Mouse (Mus musculus): ENCODE measurements around the gene Gpr107. TPM values are rescaled to one million over a fixed set of nuclear protein-coding genes. Genes with fewer than 3 reads are reported as not detected.

The Gpr107 gene
- 28.0 and 28.4 TPM in 2 replicates for polyA plus RNA-seq (2014; fragmentation: Nextera tagmentation; extraction: Ambion mirVana)

DNA sequence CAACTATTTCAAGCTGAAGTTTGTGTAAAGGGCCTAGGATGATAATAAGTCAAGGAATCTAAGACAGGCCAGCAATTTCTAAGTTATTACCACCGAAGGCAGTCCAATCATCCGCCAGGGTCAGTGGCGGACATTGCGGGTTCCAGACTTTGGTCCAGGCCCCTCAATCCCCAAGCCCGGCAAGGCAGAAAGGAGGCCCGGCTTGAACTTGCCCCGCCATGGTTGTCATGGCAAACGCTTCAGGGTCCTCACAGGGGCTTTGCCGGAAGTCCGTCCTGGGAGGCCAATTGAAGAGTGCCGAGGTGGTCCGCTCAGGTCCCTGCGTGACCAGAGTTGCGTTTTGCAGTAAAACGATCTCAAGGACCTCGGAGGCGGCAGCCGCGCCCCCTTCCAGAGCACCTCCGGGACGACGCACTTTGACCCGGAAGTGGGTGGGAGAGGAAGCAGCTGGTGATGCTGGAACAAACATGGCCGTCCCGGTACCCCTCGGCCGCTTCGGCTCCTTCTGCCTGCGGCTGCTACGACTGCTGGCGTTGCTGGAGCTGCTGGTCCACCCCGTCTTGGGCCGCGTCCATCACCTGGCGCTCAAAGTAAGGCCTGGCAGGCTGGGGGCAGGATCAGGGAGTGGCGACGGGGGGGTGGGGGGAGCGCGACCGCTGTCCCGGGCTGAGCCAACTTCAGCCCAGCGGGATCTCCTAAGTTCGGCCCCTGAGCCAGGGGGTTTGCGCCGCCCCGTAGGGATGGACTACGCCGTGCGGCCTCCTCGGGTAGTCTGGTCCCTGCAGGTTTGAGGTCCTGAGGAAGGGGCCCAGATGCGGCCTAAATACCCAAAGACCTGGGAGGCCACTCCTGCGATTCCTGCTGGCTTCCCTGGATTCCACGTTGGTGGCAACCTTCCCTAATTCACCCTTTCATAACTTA lies at the start of gene Gpr107:
Gene Gpr107, plus strand, starts transcription at position 425 of the 921 bp plus-strand sequence.
- WGBS, result under 1% methylated on average over 51 of the region's 53 CpGs
- H3K4me1 ChIP-seq (ENCODE audit: control insufficient read depth, insufficient read depth, low read length), result peaks cover 8% of the 10 kb centered on the region

DNA sequence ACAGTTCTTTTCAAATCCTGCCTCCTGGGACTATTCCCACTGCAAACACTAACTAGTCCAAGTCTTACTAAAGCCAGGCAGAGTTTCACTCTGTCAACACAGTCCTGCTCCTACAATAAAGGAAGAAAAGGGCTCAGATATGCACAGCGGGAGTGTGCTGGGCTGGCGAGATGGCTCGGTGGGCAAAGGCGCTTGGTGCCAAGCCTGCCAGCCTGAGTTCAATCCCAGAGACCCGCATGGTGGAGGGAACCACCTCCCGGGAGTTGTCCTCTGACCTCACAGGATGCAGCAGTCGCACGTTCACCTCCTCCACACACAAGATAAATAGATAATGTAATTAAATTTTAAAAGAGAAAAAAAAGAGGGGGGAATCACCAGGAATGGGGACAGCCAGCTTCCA lies 48.8 kb upstream of the Gpr107 start:
- Histone ChIP-seq H3K9me3 (ENCODE audit: control insufficient read depth, low read length) (no peaks in the 10 kb centered on the region), H3K4me3 (ENCODE audit: low read depth, low read length) (no peak overlapping the region), H3K27ac (ENCODE audit: low read depth, low read length) (no peak overlapping the region), H3K4me1 (ENCODE audit: control insufficient read depth, insufficient read depth, low read length) (peaks cover 1% of the 10 kb centered on the region; the same call in 1 of the 2 replicates), H3K27me3 (ENCODE audit: control insufficient read depth, insufficient read depth, low read length) (no peaks in the 10 kb centered on the region), H3K36me3 (ENCODE audit: control insufficient read depth, insufficient read depth, low read length) (no peaks in the 10 kb centered on the region), H3K9ac (ENCODE audit: low read length) (no peak overlapping the region), H3K4me2 (ENCODE audit: low read depth) (no peak overlapping the region)
- 88% methylated on average over 8 of the region's 8 CpGs for WGBS
- no peak for DNase-seq (ENCODE audit: low spot score)
- no peak for ATAC-seq (ENCODE audit: insufficient read depth, low FRiP score, low TSS enrichment)

More for the DNA sequence above, at the start of gene Gpr107:
- Histone ChIP-seq H3K4me2 (ENCODE audit: low read depth) (peak within 1 kb of the TSS; percentile 76), H3K9ac (ENCODE audit: low read length) (peak within 1 kb of the TSS; percentile 88), H3K4me3 (ENCODE audit: low read depth, low read length) (peak within 1 kb of the TSS; percentile 97), H3K9me3 (ENCODE audit: control insufficient read depth, low read length) (no peaks in the 10 kb centered on the region), H3K27me3 (ENCODE audit: control insufficient read depth, insufficient read depth, low read length) (no peaks in the 10 kb centered on the region), H3K27ac (ENCODE audit: low read depth, low read length) (peak within 1 kb of the TSS; percentile 60; the same call in 1 of the 2 replicates), H3K36me3 (ENCODE audit: control insufficient read depth, insufficient read depth, low read length) (0 out of 2 replicates have a peak, but pooled peaks cover 2% of the 10 kb centered on the region)
- DNase-seq (ENCODE audit: low spot score) (peak; percentile 89), ATAC-seq (ENCODE audit: insufficient read depth, low FRiP score, low TSS enrichment) (peak; percentile 61)

DNA sequence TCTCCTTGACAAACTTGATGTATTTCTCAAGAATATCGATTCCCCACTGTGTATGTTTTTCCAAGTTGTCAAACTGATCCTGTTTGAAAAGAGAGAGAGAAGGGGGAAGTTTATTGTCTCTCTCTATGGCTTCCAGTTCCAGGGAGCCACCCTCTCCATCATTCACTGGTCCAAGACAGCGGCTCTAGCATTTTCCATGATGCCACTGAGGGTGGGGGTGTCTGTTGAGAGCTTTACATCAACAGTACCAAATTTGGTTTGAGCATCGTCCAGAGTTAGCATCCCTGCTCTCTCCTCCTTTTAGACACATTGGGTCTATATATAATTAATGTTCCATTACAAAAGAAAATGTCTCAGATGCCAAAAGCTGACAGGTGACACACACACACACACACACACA lies 46.8 kb upstream of the Gpr107 start:
- H3K4me2 ChIP-seq (ENCODE audit: low read depth), result no peak overlapping the region
- no peak overlapping the region for H3K9ac ChIP-seq (ENCODE audit: low read length)
- H3K36me3 ChIP-seq (ENCODE audit: control insufficient read depth, insufficient read depth, low read length), result no peaks in the 10 kb centered on the region
- H3K27ac ChIP-seq (ENCODE audit: low read depth, low read length), result no peak overlapping the region
- ATAC-seq (ENCODE audit: insufficient read depth, low FRiP score, low TSS enrichment) (no peak), DNase-seq (ENCODE audit: low spot score) (no peak)
- no peak overlapping the region for H3K4me3 ChIP-seq (ENCODE audit: low read depth, low read length)
- peaks cover 2% of the 10 kb centered on the region; the same call in 1 of the 2 replicates for H3K4me1 ChIP-seq (ENCODE audit: control insufficient read depth, insufficient read depth, low read length)
- no peaks in the 10 kb centered on the region for H3K27me3 ChIP-seq (ENCODE audit: control insufficient read depth, insufficient read depth, low read length)
- 88% methylated on average over 3 of the region's 3 CpGs for WGBS
- H3K9me3 ChIP-seq (ENCODE audit: control insufficient read depth, low read length), result no peaks in the 10 kb centered on the region

DNA sequence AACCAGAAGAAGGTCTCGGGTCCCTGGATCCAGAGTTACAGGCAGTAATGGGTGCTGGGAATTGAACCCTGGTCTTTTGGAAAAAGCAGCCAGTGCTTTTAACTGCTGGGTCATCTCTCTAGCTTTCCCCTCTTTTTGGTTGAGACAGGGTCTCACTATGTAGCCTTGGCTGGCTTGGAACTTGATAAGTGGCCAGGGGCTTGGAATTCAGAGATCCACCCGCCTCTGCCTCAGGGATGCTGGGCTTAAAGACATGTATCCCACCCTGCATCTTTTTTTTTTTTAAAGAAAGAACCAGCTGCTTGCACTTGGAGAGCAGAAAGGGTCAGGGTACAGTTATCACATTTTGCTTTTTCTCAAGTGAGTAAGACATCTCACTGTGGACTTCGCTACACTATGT lies 46.1 kb upstream of the Gpr107 start:
- no peak overlapping the region for H3K27ac ChIP-seq (ENCODE audit: low read depth, low read length)
- H3K4me1 ChIP-seq (ENCODE audit: control insufficient read depth, insufficient read depth, low read length), result peaks cover 2% of the 10 kb centered on the region; the same call in 1 of the 2 replicates
- no peaks in the 10 kb centered on the region for H3K27me3 ChIP-seq (ENCODE audit: control insufficient read depth, insufficient read depth, low read length)
- no peak overlapping the region for H3K4me3 ChIP-seq (ENCODE audit: low read depth, low read length)
- DNase-seq (ENCODE audit: low spot score) (no peak), ATAC-seq (ENCODE audit: insufficient read depth, low FRiP score, low TSS enrichment) (no peak)
- H3K9ac ChIP-seq (ENCODE audit: low read length), result no peak overlapping the region
- no peaks in the 10 kb centered on the region for H3K9me3 ChIP-seq (ENCODE audit: control insufficient read depth, low read length)
- no peak overlapping the region for H3K4me2 ChIP-seq (ENCODE audit: low read depth)
- 92% methylated on average over 3 of the region's 3 CpGs for WGBS
- H3K36me3 ChIP-seq (ENCODE audit: control insufficient read depth, insufficient read depth, low read length), result no peaks in the 10 kb centered on the region

DNA sequence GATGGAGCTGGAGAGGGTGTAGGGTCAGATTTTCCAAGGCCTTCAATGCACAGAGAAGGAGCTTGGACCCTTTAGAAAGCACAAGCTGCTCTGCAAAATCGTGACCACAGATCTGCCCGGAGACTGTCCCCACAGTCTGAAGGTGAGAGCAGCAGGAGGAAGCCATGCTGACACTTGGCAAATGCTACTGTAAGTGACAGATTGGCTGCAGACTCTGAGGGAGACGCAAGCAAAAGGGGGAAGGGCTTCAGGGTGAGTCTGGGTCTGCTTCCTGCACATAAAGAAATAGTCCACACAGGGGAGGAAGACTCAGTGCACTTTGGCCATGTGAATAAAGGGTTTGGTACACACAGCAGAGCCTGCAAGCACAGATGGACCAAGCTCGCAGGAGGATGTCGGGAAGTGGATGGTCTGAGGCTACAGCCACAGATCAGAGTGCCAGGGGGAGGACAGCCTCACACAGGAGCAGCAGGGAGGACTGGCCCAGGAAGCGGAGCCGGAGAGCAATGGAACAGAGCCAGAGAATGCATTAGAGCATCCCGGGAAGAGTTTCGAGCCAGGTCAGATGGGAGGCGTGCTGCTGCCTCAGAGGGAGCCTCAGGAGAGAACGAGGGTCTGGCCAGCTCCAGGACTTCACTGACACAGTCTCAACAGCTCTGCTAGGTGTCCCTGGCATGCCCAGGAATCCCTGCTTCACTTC lies 45.3 kb upstream of the Gpr107 start:
- Histone ChIP-seq H3K36me3 (ENCODE audit: control insufficient read depth, insufficient read depth, low read length) (no peaks in the 10 kb centered on the region), H3K9ac (ENCODE audit: low read length) (no peak overlapping the region), H3K27me3 (ENCODE audit: control insufficient read depth, insufficient read depth, low read length) (no peaks in the 10 kb centered on the region), H3K4me3 (ENCODE audit: low read depth, low read length) (no peak overlapping the region), H3K4me2 (ENCODE audit: low read depth) (no peak overlapping the region), H3K4me1 (ENCODE audit: control insufficient read depth, insufficient read depth, low read length) (peaks cover 2% of the 10 kb centered on the region; the same call in 1 of the 2 replicates), H3K9me3 (ENCODE audit: control insufficient read depth, low read length) (no peaks in the 10 kb centered on the region), H3K27ac (ENCODE audit: low read depth, low read length) (0 out of 2 replicates have a peak overlapping the region, but pooled peaks have one; percentile 17)
- WGBS, result 58% methylated on average over 11 of the region's 11 CpGs
- ATAC-seq (ENCODE audit: insufficient read depth, low FRiP score, low TSS enrichment), result no peak
- no peak for DNase-seq (ENCODE audit: low spot score)

DNA sequence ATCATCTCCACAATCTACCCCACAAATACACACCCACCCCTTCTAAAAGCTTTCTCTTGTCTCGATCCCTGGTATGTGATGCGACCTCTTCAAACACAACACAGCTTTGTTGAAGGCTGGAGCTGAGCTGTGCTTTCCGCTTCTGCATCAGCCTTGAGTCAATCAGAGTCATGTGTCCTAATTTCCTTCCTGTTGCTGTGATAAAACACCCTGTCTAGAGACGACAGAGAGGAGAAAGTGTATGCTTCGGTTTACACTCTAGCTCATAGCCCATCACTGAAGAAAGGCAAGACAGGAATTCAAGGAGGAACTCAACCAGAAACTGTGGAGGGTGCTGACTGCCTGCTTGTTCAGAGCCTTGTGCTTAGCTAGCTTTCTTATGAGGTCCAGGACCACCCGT lies 43.9 kb upstream of the Gpr107 start:
- Histone ChIP-seq H3K4me2 (ENCODE audit: low read depth) (no peak overlapping the region), H3K9me3 (ENCODE audit: control insufficient read depth, low read length) (no peaks in the 10 kb centered on the region), H3K27me3 (ENCODE audit: control insufficient read depth, insufficient read depth, low read length) (no peaks in the 10 kb centered on the region), H3K9ac (ENCODE audit: low read length) (no peak overlapping the region), H3K36me3 (ENCODE audit: control insufficient read depth, insufficient read depth, low read length) (no peaks in the 10 kb centered on the region), H3K4me3 (ENCODE audit: low read depth, low read length) (no peak overlapping the region), H3K4me1 (ENCODE audit: control insufficient read depth, insufficient read depth, low read length) (peaks cover 2% of the 10 kb centered on the region; the same call in 1 of the 2 replicates), H3K27ac (ENCODE audit: low read depth, low read length) (no peak overlapping the region)
- WGBS, result 82% methylated on average over 6 of the region's 6 CpGs
- ATAC-seq (ENCODE audit: insufficient read depth, low FRiP score, low TSS enrichment) (no peak), DNase-seq (ENCODE audit: low spot score) (no peak)

DNA sequence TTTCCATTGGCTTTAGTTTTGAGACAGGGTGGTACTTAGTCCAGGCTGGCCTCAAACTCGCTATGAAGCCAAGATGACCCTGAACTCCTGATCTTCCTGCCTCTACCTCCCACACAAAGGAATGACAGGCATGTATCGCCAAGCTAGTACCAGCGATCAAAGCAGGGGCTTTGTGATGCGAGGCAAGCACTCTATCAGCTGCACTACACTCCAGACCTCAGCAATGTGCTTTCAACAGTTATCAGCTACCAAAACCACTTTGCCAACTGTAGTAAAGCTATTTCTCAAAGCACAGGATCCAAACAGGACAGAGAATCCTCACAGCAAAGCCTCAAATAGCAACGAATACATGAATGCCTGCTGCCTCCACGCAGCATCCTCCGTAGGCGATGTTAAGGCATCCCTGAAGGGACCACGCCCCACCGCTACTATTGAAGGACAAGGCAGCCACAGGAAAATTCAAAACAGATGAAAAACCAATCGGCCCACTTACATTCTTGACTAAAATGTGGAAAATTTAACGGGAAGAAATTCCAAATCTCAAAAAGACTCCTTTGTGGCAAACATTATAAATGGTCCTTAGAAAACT lies 42.1 kb upstream of the Gpr107 start:
- Histone ChIP-seq H3K36me3 (ENCODE audit: control insufficient read depth, insufficient read depth, low read length) (no peaks in the 10 kb centered on the region), H3K4me1 (ENCODE audit: control insufficient read depth, insufficient read depth, low read length) (peaks cover 2% of the 10 kb centered on the region; the same call in 1 of the 2 replicates), H3K27me3 (ENCODE audit: control insufficient read depth, insufficient read depth, low read length) (no peaks in the 10 kb centered on the region), H3K27ac (ENCODE audit: low read depth, low read length) (no peak overlapping the region), H3K4me2 (ENCODE audit: low read depth) (no peak overlapping the region), H3K9me3 (ENCODE audit: control insufficient read depth, low read length) (no peaks in the 10 kb centered on the region), H3K4me3 (ENCODE audit: low read depth, low read length) (no peak overlapping the region), H3K9ac (ENCODE audit: low read length) (no peak overlapping the region)
- DNase-seq (ENCODE audit: low spot score), result no peak
- 81% methylated on average over 12 of the region's 12 CpGs for WGBS
- no peak for ATAC-seq (ENCODE audit: insufficient read depth, low FRiP score, low TSS enrichment)

DNA sequence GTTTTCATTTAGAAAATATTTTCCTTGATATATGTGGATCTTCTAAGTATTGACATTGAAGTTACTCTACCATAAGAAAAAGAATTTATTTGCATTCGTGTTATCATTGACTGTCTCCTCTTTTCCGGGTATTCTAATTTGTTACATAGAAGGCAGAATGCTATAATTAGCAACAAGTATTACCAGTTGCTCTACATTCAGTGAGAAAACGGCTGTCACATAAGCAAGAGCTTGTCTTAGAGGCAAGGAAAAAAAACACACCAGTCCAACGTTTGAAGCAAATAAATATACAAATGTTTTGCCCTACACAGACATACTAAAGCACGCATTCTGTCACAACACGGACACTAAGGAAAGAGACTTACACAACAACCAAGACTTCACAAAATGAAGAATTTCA lies 40.4 kb upstream of the Gpr107 start:
- Histone ChIP-seq H3K4me3 (ENCODE audit: low read depth, low read length) (no peak overlapping the region), H3K9ac (ENCODE audit: low read length) (no peak overlapping the region), H3K4me1 (ENCODE audit: control insufficient read depth, insufficient read depth, low read length) (peaks cover 2% of the 10 kb centered on the region), H3K27me3 (ENCODE audit: control insufficient read depth, insufficient read depth, low read length) (no peaks in the 10 kb centered on the region), H3K4me2 (ENCODE audit: low read depth) (no peak overlapping the region), H3K9me3 (ENCODE audit: control insufficient read depth, low read length) (no peaks in the 10 kb centered on the region), H3K27ac (ENCODE audit: low read depth, low read length) (no peak overlapping the region), H3K36me3 (ENCODE audit: control insufficient read depth, insufficient read depth, low read length) (no peaks in the 10 kb centered on the region)
- DNase-seq (ENCODE audit: low spot score) (no peak), ATAC-seq (ENCODE audit: insufficient read depth, low FRiP score, low TSS enrichment) (no peak)
- WGBS, result 88% methylated on average over 6 of the region's 6 CpGs

Measured in neural tube, embryonic 11.5 days (tissue).